Mouse (Mus musculus) gastrocnemius, postnatal 25 days (tissue): ENCODE measurements at regions not wholly inside any gene's neighbourhood (a gene's known extent, or its start where the extent isn't known, plus 50 kb on each side); places are given as distances from the start of the nearest gene placed in this dataset.

Source experiments
- DNase-seq: peaks from one replicate; pipeline ENCODE4 v3.0.0; 2022

DNA sequence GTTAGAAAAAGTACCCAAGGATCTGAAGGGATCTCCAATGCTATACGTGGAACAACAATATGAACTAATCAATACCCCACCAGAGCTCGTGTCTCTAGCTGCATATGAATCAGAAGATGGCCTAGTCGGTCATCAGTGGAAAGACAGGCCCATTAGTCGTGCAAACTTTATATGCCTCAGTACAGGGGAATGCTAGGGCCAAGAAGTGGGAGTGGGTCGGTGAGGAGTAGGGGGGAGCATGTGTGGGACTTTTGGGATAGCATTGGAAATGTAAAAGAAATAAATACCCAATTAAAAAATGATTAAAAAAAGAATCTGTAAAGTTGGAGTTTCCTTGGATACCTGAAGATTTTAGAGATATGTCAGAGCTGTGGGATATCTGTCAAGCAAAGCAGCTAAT lies 128.5 kb downstream of the Btbd35f27 start:
- peak; percentile 12 for DNase-seq

DNA sequence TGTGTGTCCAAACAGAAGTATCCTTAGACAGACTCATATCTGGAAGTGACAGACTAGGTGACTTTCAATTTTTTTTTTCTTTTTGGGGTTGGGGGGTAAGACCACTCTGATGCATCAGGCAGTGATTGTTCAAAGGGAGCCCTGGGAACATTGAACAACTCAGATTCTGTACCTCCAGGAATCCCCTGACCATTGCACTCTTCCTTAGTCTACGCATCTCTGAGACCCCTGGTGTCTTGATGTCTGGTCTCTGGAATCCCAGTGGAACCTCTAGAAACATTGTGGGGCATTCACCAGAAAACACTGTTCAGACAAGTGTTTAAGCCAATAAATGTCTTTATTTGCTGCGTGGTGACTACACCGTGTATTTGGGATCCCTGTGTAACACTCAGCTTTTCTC lies 129.4 kb downstream of the Btbd35f27 start:
- DNase-seq = peak; percentile 7
